Mouse (Mus musculus): ENCODE results near the gene Sec22b. TPM values are rescaled to one million over a fixed set of nuclear protein-coding genes. Genes with fewer than 3 reads are reported as not detected.

Gene Sec22b
- polyA plus RNA-seq, 1 experiment from 2014 or later = 146 TPM

DNA sequence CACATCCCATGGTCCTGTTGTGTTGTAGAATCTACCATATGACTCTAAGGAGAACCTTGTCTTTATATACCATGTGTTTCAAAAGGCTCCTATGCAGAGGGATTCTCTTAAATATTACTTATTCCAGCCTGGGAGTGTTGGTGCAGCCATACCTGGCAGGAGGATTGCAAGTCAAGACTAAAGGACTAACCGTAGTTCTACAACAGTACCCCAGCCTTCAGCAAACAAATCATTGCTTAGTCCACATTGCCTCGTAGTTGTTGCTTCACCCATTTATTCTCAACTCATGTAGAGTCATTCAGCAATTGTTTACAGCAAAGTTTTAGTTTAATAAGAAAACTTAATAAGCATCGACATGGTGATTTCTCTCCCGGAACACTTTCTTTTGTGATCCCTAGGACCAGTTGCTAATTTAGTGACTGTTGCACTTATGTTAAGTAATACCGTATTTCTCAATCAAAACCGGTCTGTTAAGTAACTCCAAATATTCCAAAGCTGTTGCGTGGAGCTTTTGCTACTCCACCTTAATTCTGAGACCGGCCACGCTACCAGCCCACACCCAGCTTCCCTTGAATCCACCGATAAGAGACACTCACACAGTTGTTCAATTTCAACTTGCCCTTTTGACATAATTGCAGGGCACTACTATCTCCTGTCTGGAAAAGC is 18.0 kb downstream of the Sec22b start:
- H3K36me3 ChIP-seq (ENCODE audit: control insufficient read depth, insufficient read depth, low read length) = peaks cover 10% of the 10 kb centered on the region
- 95% methylated on average over 10 of the region's 10 CpGs for WGBS (ENCODE audit: insufficient replicate concordance)

DNA sequence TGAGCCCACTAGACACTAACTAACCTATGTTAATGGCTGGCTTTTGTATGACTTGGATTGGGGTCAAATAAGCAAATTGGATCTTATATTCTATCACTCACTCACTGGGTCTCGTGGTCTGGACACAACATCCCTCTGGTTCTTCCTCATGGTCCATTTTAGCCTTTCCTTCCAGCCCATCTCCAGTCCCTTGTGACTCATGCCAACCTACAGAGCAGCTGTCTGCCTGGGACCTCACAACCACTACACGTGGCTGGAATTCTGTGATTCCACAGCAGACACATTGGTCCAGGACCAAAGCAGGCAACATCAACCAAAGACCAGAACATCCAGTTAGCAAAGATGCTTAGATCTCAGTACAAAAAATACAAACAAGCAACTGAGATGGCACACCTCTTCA is 24.3 kb downstream of the Sec22b start:
- 80% methylated on average over 2 of the region's 2 CpGs for WGBS (ENCODE audit: insufficient replicate concordance)
- no peak overlapping the region for H3K4me2 ChIP-seq
- no peaks in the 10 kb centered on the region for H3K9me3 ChIP-seq (replicated peaks; ENCODE audit: control insufficient read depth, low read length)
- H3K9ac ChIP-seq (ENCODE audit: low read depth, low read length) = no peak overlapping the region
- no peak for ATAC-seq (replicated peaks; ENCODE audit: insufficient number of reproducible peaks, low FRiP score, low TSS enrichment)
- peaks cover 2% of the 10 kb centered on the region for H3K36me3 ChIP-seq (ENCODE audit: control insufficient read depth, insufficient read depth, low read length)
- H3K4me3 ChIP-seq (ENCODE audit: low read depth, low read length) = no peak overlapping the region
- H3K27me3 ChIP-seq (ENCODE audit: control insufficient read depth, insufficient read depth, low read length) = no peaks in the 10 kb centered on the region
- H3K4me1 ChIP-seq (ENCODE audit: control insufficient read depth, insufficient read depth, low read length) = no peaks in the 10 kb centered on the region; the same call in 1 of the 2 replicates
- no peak overlapping the region for H3K27ac ChIP-seq (ENCODE audit: low read depth, low read length)

More for the DNA sequence above, 18.0 kb downstream of the Sec22b start:
- Histone ChIP-seq H3K9me3 (replicated peaks; ENCODE audit: control insufficient read depth, low read length) (no peaks in the 10 kb centered on the region), H3K27ac (ENCODE audit: low read depth, low read length) (no peak overlapping the region), H3K4me2 (no peak overlapping the region), H3K27me3 (ENCODE audit: control insufficient read depth, insufficient read depth, low read length) (no peaks in the 10 kb centered on the region), H3K4me3 (ENCODE audit: low read depth, low read length) (no peak overlapping the region), H3K4me1 (ENCODE audit: control insufficient read depth, insufficient read depth, low read length) (no peaks in the 10 kb centered on the region), H3K9ac (ENCODE audit: low read depth, low read length) (no peak overlapping the region)
- no peak for ATAC-seq (replicated peaks; ENCODE audit: insufficient number of reproducible peaks, low FRiP score, low TSS enrichment)

DNA sequence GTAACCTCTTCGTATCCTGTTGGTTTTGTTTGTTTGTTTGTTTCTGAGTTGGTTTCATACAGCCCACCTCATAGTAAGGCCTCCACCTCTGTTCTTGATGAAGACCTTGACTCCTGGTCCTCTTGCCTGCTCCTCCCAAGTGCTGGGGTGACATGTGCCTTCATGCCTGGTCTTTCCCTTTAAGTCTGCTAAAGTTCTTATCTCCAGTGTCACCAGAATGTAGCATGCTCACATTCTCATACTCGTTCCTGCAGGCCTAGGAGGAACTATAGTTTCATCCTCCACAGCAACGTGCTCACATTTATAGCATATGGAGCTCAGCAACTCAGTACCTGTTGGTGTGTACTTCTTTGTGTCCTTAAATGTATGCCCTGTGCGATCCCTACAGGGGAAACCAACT is 26.3 kb downstream of the Sec22b start:
- H3K9me3 ChIP-seq (replicated peaks; ENCODE audit: control insufficient read depth, low read length) = no peaks in the 10 kb centered on the region
- H3K27ac ChIP-seq (ENCODE audit: low read depth, low read length) = no peak overlapping the region
- WGBS (ENCODE audit: insufficient replicate concordance) = 63% methylated on average over 4 of the region's 4 CpGs

DNA sequence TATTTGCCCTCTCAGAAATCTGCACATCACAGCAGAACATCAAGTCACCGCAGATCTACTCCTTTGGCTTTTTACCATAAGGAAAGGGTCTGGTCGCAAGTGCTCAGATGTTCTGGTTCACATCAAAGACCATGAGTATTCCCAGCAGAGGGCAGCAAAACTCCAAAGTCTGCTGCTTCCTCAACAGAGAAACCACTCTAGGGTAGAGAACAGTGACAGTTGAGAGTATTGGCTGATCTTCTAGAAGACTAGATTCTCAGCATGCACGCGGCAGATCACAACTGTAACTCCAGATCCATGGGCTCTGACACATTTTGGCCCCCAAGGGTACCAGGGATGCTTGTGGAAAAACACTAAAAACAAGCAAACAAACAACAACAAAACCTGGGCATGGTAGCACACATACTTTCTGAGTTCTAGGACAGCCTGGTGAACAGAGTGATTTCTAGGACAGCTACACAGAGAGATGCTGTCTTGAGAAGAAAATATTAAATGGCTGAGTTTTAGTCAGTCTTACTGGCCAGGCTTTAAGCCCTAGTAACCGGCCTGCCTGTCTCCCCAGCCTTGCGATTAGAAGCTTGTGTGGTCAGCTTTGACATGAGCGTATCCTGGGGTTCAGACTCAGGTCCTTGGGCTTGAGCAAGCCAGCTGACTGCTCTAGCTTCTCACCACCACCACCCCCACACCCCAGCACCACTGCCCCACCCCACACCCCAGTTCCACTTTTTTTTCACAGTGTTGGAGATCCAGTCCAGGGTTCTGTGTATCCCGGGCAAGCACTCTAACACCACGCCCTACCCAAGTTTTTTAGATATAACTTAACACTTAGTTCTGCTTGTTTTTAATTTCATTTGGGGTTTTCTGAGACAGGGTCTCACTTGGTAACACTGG is 28.2 kb downstream of the Sec22b start:
- WGBS (ENCODE audit: insufficient replicate concordance) = 58% methylated on average over 9 of the region's 9 CpGs
- H3K27ac ChIP-seq (ENCODE audit: low read depth, low read length) = no peak overlapping the region
- peaks cover 13% of the 10 kb centered on the region for H3K4me1 ChIP-seq (ENCODE audit: control insufficient read depth, insufficient read depth, low read length)
- no peak for ATAC-seq (replicated peaks; ENCODE audit: insufficient number of reproducible peaks, low FRiP score, low TSS enrichment)
- H3K4me3 ChIP-seq (ENCODE audit: low read depth, low read length) = no peak overlapping the region
- H3K4me2 ChIP-seq = no peak overlapping the region
- H3K27me3 ChIP-seq (ENCODE audit: control insufficient read depth, insufficient read depth, low read length) = peaks cover 6% of the 10 kb centered on the region; the same call in 1 of the 2 replicates
- no peak overlapping the region for H3K9ac ChIP-seq (ENCODE audit: low read depth, low read length)
- no peaks in the 10 kb centered on the region for H3K9me3 ChIP-seq (replicated peaks; ENCODE audit: control insufficient read depth, low read length)
- no peaks in the 10 kb centered on the region for H3K36me3 ChIP-seq (ENCODE audit: control insufficient read depth, insufficient read depth, low read length)

More for the DNA sequence above, 26.3 kb downstream of the Sec22b start:
- Histone ChIP-seq H3K9ac (ENCODE audit: low read depth, low read length) (no peak overlapping the region), H3K36me3 (ENCODE audit: control insufficient read depth, insufficient read depth, low read length) (no peaks in the 10 kb centered on the region; the same call in 1 of the 2 replicates), H3K4me1 (ENCODE audit: control insufficient read depth, insufficient read depth, low read length) (peaks cover 5% of the 10 kb centered on the region), H3K4me3 (ENCODE audit: low read depth, low read length) (no peak overlapping the region), H3K27me3 (ENCODE audit: control insufficient read depth, insufficient read depth, low read length) (peaks cover 3% of the 10 kb centered on the region; the same call in 1 of the 2 replicates), H3K4me2 (no peak overlapping the region)
- ATAC-seq (replicated peaks; ENCODE audit: insufficient number of reproducible peaks, low FRiP score, low TSS enrichment) = no peak

DNA sequence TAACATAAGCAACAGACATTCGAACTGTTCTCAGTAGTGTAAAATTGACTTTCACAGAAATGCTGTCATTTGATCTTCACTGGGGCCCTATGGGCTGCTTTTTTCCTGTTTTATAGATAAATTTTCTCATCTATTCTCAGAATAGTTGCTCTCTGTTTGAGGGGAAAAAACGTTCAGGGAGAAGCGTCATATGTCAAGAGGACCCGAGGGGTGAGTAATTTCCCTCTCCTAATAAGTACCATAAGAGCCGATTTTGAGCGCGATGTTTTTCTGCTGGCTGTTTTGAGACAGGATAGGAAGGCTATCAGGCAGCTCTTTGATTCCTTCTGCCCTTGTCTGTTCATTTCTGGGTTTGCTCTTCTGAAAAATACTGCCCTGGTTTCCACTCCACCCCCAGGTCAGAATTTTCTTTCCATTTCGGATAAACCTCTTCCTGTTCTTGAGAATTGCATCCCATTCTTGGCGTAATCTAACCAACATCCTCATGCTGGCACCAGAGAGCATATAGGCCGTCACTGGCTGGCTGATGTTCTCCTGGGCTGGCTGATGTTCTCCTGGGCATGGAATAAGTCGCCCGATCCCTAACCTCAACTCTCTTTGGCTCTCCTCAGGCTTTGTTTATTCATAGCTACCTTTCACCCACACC is 29.3 kb downstream of the Sec22b start:
- H3K4me1 ChIP-seq (ENCODE audit: control insufficient read depth, insufficient read depth, low read length) = peaks cover 13% of the 10 kb centered on the region
- H3K27ac ChIP-seq (ENCODE audit: low read depth, low read length) = no peak overlapping the region
- 45% methylated on average over 12 of the region's 12 CpGs for WGBS (ENCODE audit: insufficient replicate concordance)
- peaks cover 6% of the 10 kb centered on the region; the same call in 1 of the 2 replicates for H3K27me3 ChIP-seq (ENCODE audit: control insufficient read depth, insufficient read depth, low read length)
- no peaks in the 10 kb centered on the region for H3K36me3 ChIP-seq (ENCODE audit: control insufficient read depth, insufficient read depth, low read length)
- no peak overlapping the region for H3K9ac ChIP-seq (ENCODE audit: low read depth, low read length)
- H3K4me2 ChIP-seq = no peak overlapping the region
- H3K4me3 ChIP-seq (ENCODE audit: low read depth, low read length) = no peak overlapping the region
- H3K9me3 ChIP-seq (replicated peaks; ENCODE audit: control insufficient read depth, low read length) = no peaks in the 10 kb centered on the region
- ATAC-seq (replicated peaks; ENCODE audit: insufficient number of reproducible peaks, low FRiP score, low TSS enrichment) = no peak

DNA sequence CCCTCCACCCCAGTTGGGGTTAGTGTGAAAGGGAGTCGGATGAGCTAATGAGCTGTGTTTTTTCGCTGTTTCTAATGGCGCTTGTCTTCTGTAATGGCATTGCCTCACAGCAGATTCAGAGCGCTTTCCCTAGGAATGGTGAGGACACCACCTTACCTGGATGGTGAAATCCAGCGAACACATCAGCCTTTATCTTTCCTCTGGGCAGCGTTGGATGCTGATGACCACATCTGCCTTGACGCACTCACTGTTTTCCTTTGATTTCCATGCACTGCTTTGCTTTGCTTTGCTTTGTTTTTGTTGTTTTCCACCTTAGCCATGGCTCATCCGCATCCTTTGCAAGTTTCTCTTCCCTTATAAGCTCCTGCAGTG is 29.8 kb downstream of the Sec22b start:
- ATAC-seq (replicated peaks; ENCODE audit: insufficient number of reproducible peaks, low FRiP score, low TSS enrichment) = no peak
- no peaks in the 10 kb centered on the region for H3K36me3 ChIP-seq (ENCODE audit: control insufficient read depth, insufficient read depth, low read length)
- no peaks in the 10 kb centered on the region for H3K9me3 ChIP-seq (replicated peaks; ENCODE audit: control insufficient read depth, low read length)
- no peak overlapping the region for H3K4me2 ChIP-seq
- H3K4me3 ChIP-seq (ENCODE audit: low read depth, low read length) = no peak overlapping the region
- H3K4me1 ChIP-seq (ENCODE audit: control insufficient read depth, insufficient read depth, low read length) = peaks cover 13% of the 10 kb centered on the region
- H3K27me3 ChIP-seq (ENCODE audit: control insufficient read depth, insufficient read depth, low read length) = peaks cover 6% of the 10 kb centered on the region; the same call in 1 of the 2 replicates
- WGBS (ENCODE audit: insufficient replicate concordance) = 60% methylated on average over 8 of the region's 8 CpGs
- H3K27ac ChIP-seq (ENCODE audit: low read depth, low read length) = no peak overlapping the region
- H3K9ac ChIP-seq (ENCODE audit: low read depth, low read length) = no peak overlapping the region

DNA sequence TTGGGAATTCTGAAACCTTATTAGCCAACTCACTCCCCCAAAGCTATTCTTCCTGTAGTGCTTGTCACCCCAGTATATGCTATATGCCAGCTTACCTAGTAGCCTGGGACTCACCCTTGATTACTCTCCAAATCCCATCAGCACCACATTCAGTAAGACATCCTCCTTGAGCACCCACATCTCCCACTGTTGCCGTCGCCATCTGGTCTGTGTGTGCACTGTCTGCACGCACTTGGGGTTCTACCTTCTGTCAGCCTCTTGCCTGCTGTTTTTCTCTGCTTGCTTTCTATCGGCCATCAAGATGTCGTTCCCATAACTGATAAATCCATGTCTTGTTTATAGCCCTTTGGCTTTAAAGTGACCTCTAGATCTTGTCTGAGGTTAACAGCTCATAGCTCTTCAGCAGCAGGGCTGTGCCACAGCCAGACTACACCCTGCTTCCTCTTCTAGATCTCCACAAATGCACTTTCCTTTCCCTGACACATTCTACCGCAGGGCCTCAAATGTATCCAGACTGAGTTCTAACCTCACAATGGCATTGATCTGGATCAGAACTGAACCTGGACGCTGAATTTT is 30.4 kb downstream of the Sec22b start:
- Histone ChIP-seq H3K9ac (ENCODE audit: low read depth, low read length) (no peak overlapping the region), H3K4me2 (no peak overlapping the region), H3K27ac (ENCODE audit: low read depth, low read length) (no peak overlapping the region), H3K27me3 (ENCODE audit: control insufficient read depth, insufficient read depth, low read length) (peaks cover 6% of the 10 kb centered on the region; the same call in 1 of the 2 replicates), H3K9me3 (replicated peaks; ENCODE audit: control insufficient read depth, low read length) (no peaks in the 10 kb centered on the region), H3K36me3 (ENCODE audit: control insufficient read depth, insufficient read depth, low read length) (no peaks in the 10 kb centered on the region), H3K4me3 (ENCODE audit: low read depth, low read length) (no peak overlapping the region), H3K4me1 (ENCODE audit: control insufficient read depth, insufficient read depth, low read length) (peaks cover 13% of the 10 kb centered on the region)
- 65% methylated on average over 7 of the region's 7 CpGs for WGBS (ENCODE audit: insufficient replicate concordance)
- ATAC-seq (replicated peaks; ENCODE audit: insufficient number of reproducible peaks, low FRiP score, low TSS enrichment) = no peak

DNA sequence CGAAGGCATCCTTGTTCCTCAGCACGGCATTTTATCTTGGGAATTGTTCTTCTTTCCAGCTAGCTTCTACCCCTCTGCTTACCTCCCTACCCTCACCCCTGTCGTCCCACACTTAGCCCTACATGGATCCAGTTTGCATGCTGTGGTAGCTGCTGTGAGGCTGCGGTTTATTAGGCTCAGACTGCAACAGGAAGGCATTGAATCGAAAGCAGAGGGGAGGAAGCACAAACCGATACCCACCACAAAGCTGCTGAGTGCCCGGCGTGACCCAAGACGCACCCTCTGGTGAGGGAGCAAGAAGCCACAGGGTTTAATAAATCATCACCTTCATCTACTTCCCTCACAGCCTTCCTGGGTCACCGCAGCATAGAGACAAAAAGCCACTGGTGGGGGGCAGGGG is 31.1 kb downstream of the Sec22b start:
- Histone ChIP-seq H3K4me3 (ENCODE audit: low read depth, low read length) (peak overlapping the region; percentile 21; the same call in 1 of the 2 replicates), H3K9me3 (replicated peaks; ENCODE audit: control insufficient read depth, low read length) (no peaks in the 10 kb centered on the region), H3K36me3 (ENCODE audit: control insufficient read depth, insufficient read depth, low read length) (no peaks in the 10 kb centered on the region), H3K4me1 (ENCODE audit: control insufficient read depth, insufficient read depth, low read length) (peaks cover 14% of the 10 kb centered on the region), H3K4me2 (peak overlapping the region; percentile 53), H3K27me3 (ENCODE audit: control insufficient read depth, insufficient read depth, low read length) (peaks cover 6% of the 10 kb centered on the region; the same call in 1 of the 2 replicates), H3K27ac (ENCODE audit: low read depth, low read length) (no peak overlapping the region), H3K9ac (ENCODE audit: low read depth, low read length) (peak overlapping the region; percentile 24; the same call in 1 of the 2 replicates)
- WGBS (ENCODE audit: insufficient replicate concordance) = 16% methylated on average over 10 of the region's 10 CpGs
- ATAC-seq (replicated peaks; ENCODE audit: insufficient number of reproducible peaks, low FRiP score, low TSS enrichment) = no peak

Measured in heart, embryonic 11.5 days (tissue).